Mouse (Mus musculus) T-helper 1 cell (primary cell): ENCODE results near the gene Mpeg1.

ENCODE experiments used
- in situ Hi-C: fragments of 300-600 bp; cut with MboI, MseI; formaldehyde crosslinking; loops from one replicate; pipeline ENCODE4 v1.15.1; 2025; ENCODE audit warnings: high pct_unique_total_duplicates

Gene Mpeg1

GRCm38 (mm10) chr19:12489675-12490570, 29.3 kb downstream of the Mpeg1 start:
- in situ Hi-C loops, result no loop called here

- in situ Hi-C loops, result no loop called here
Measured at GRCm38 (mm10) chr19:12491636-12492035, 31.1 kb downstream of the Mpeg1 start.

DNA sequence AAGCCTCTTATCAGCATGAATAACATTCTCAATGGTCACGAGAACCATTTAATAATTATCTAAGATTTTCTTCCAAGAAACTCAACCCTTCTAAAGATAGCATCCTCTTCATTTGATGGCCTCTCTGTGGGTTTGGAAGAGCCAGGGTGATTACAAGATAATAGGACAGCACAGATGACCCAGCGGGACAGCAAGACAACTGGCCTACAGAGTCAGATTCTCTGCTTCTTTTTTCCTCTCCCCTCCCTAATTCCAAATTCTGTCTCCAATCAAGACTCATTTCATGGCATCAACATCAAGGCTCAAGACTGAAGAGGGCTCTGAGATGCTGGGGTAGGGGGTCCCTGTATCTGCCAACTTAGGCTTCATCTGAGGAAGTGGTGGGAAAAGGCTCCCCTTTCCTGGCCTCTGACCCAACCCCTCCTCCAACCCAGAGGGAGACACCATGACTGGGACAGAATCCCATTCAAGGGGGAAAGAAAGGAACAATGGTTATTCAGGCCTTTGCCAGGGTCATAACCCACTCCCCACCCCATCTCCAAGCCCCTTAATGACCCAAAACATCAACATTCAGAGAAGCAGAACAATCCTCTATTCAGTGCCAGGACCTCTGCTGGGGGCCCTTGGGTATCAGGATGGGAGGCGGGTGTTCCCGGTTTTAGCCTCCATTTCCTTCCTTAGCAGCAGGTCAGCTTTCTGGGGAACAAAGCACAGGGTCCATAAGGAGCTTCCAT, 33.0 kb downstream of the Mpeg1 start:
- in situ Hi-C loops, result no loop called here

DNA sequence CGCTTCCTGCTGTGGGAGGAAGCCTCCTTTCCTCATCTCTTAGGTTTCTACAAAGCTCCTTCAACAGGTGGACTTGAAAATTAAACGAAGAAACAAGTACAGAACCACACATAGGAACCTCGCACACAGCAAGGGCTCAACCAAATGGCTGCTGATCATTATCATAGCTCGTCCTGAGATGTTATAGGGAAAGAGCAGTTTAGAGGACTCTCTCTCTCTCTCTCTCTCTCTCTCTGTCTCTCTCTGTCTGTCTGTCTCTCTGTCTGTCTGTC, 33.5 kb downstream of the Mpeg1 start:
- in situ Hi-C loops, result no loop called here

DNA sequence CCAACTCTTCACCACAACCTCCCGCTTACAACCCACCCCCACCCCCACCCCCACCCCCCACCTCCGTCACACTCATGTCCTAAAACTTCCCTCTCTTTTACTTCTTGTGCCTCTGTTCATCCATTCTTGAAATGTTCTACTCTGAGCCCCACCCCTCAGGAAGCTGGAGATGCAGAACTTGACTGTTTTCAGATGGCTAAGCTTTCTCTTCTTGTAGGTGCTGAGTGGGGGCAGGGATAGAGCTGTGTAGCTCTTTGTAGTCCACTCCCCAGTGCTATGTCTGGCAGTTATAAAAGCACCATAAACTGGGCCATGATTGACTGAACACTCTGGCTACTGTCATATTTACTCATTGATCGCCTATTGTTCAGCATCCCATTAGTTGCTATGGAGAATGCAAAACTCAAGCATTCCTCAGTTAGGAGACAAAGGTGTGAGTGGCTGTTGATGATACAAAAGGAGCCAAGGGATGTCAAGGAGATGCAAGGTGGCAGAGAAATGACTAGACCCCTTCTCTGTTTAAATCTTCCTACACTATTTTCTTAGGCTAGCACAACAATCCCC, 34.5 kb downstream of the Mpeg1 start:
- in situ Hi-C loops, result no loop called here

GRCm38 (mm10) chr19:12496241-12496640, 35.7 kb downstream of the Mpeg1 start:
- in situ Hi-C loops, result no loop called here

GRCm38 (mm10) chr19:12497909-12498308, 37.3 kb downstream of the Mpeg1 start:
- in situ Hi-C loops, result no loop called here

DNA sequence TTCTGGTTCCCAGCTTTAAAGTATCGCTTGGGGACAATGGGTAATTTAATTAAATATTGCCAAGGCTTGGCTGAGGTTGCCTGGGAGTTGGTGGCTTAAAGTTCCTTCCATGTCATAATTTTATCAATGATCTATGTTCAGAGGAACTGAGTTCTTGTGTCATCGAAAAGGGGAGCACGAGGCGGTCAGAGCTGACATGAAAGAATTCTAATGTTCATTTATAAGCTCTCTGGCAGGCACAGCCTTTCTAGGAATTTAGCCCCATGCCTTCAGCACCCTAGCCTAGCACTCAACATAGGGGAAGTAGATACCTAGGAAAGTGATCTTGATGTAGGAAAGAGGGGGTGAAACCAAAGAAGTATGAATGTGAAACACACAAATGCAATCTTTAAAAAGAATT, 37.7 kb downstream of the Mpeg1 start:
- in situ Hi-C loops, result no loop called here

DNA sequence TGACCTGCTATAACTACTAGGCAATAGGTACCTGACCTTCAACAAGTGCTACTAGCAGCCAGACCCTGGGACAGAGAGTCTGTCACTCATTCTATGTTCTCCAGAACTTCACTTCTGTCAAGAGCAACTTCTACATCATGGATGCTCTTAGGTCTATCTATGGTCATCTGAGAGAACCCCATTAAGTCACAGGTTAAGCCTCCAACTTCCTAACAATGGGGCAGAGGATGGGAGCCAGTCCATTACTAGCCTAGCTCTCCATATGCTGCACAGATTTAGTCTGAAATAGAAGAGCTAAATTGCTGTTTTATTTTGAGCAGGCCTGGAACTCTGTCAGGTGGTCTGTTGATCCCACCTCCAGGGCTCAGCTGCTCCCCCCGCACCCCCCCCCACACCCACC, 38.4 kb downstream of the Mpeg1 start:
- in situ Hi-C loops, result no loop called here

- in situ Hi-C loops, result no loop called here
Measured at GRCm38 (mm10) chr19:12499485-12499884, 38.9 kb downstream of the Mpeg1 start.

GRCm38 (mm10) chr19:12500124-12500523, 39.5 kb downstream of the Mpeg1 start:
- in situ Hi-C loops, result no loop called here

GRCm38 (mm10) chr19:12500881-12501311, 40.3 kb downstream of the Mpeg1 start:
- in situ Hi-C loops, result no loop called here

- in situ Hi-C loops, result no loop called here
Measured at GRCm38 (mm10) chr19:12501370-12502347, 41.1 kb downstream of the Mpeg1 start, which contains the start of gene Dtx4. Gene Dtx4, minus strand, starts transcription at chr19:12501454.

GRCm38 (mm10) chr19:12502756-12503155, 42.2 kb downstream of the Mpeg1 start:
- in situ Hi-C loops, result no loop called here

DNA sequence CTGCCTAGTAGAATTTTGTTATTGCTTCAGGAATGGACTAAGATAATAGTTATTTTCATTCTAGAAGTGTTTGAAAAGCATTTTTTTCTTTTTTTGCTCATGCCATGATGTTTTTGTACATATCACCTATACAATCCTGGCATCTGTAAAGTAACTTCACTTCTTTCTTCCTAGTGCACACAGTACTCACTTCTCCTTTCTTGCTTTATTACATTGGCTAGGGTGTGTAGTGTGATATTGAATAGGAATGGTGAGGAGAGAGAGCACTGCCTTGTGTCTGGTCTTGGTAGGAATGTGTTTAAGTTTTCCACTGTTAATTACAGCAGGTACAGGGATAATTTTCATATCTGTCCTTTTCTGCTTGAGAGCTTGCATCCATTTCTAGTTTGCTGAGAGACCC, 54.0 kb downstream of the Mpeg1 start:
- in situ Hi-C loops, result loop anchor here (5.0 kb wide), 3 partner anchors 42 to 303 kb away; no protein-coding TSS in a partner anchor
